ENCODE assay signal across 12 mouse cellular contexts in the genomic region with DNA sequence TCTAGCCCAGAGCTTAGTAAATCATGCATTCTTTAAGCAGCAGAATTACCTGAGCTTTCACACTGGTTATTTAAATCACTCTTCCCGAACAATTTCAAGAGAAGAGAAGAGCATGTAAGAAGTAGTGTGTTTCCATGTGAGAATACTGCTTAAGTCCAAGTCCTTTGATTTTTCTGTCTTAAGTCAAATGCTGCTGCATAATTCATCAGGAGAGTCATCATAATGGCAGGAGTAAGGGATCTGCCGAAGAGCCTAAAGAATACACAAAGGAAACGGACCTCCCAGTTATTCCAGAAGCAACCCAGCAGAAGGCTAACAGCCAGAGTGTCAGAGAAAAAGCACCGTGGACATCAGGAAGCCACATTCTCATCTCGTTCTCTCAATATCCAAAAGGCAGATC.
"Had no signal": no experiment of that assay in that cellular context is flagged by ENCODE, and none has a peak within 500 bp of the region (broad histone marks: within the 10 kb centered on the region; RNA-seq: fewer than 3 reads in every experiment).

No protein-coding gene starts in this region.

- H3K36me3 ChIP-seq: limb, embryonic 10.5 days; liver, embryonic 15.5 days had no signal

- H3K9ac ChIP-seq: liver, embryonic 15.5 days had no signal

- H3K27ac ChIP-seq: left cerebral cortex, adult 2 months; limb, embryonic 10.5 days; liver, embryonic 15.5 days; stomach, postnatal 0 days had no signal

- ATAC-seq: intestine, embryonic 16.5 days; lung, postnatal 0 days had no signal

- DNase-seq: kidney, adult 2 months; kidney, postnatal 25 days; lung, adult 2 months; lung, postnatal 36 days; right cerebral cortex, postnatal 14 days had no signal

- H3K9me3 ChIP-seq: limb, embryonic 10.5 days; liver, embryonic 15.5 days had no signal

- H3K4me1 ChIP-seq: limb, embryonic 10.5 days; liver, embryonic 15.5 days had no signal

- H3K27me3 ChIP-seq: liver, embryonic 15.5 days had no signal

- H3K4me2 ChIP-seq: liver, embryonic 11.5 days; liver, embryonic 15.5 days had no signal

- H3K4me3 ChIP-seq: left cerebral cortex, adult 2 months; limb, embryonic 10.5 days; liver, embryonic 15.5 days had no signal
